Mouse (Mus musculus) inflammation-experienced regulatory T-cells (primary cell): Measurements from ENCODE around the gene Gad1. TPM values are rescaled to one million over a fixed set of nuclear protein-coding genes. Genes with fewer than 3 reads are reported as not detected.

Experiments
- polyA plus RNA-seq, 2 experiments: library from polyadenylated mRNA; unstranded; fragments of 100-300 nt; shearing (Covaris generic); gene quantifications; one replicate each; pipeline ENCODE4 v1.2.1; 2017

Gene Gad1
- polyA plus RNA-seq = under 1 TPM; 0.22 to 0.39 TPM

DNA sequence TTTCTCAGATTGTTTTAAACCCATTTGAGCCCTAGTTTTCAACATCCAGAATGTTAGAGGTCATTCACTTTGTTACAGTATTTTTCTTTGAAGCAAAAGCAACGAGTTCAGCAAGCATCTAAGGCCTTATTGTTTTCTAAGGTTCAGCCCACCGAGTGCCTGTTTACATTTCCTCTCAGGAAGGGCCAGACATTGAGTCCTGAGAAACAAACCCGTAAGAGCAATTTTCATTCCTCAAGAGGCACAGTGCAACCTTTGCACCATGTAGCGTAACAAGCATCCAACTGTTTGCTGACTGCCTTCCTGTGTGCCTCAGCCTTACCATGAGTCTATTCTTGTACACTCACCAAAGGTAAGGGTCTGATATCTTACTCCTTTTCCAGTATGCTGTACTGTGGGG is at the start of gene Gad1:
Gad1 (plus strand) TSS at position 301 of the 400 bp plus-strand sequence.

GRCm38 (mm10) chr2:70508496-70508895 is 44.4 kb upstream of the Gad1 start, which contains the start of gene Erich2:
Gene Erich2 (plus strand): TSS chr2:70508819.

Other genes starting within 250 kb of the Gad1 start
- under 1 TPM in 1 of 2 experiments, not detected in 1; 0.07 TPM for gene Sp5, start 78.1 kb upstream of the Gad1 start, polyA plus RNA-seq
- gene Erich2, start 44.3 kb upstream of the Gad1 start, polyA plus RNA-seq = under 1 TPM in 1 of 2 experiments, not detected in 1; 0.22 TPM
- 100 to 1,000 TPM; 108 to 110 TPM for gene Gorasp2, start 108.5 kb downstream of the Gad1 start, polyA plus RNA-seq
- gene Gm26558, start 109.0 kb downstream of the Gad1 start, polyA plus RNA-seq = 10 to 100 TPM in 1 of 2 experiments, 1 to 10 TPM in 1; 8.1 to 13.7 TPM